Mouse (Mus musculus) C2C12 (cell line): Measurements from ENCODE around the gene Fxr1.

Experiments used
- CEBPB ChIP-seq: IDR thresholded peaks from one replicate; pipeline ENCODE4 v1.6.1; 2011; ENCODE audit warnings: low read depth, mild to moderate bottlenecking, control low read depth, moderate library complexity
- CTCF ChIP-seq: IDR thresholded peaks from one replicate; pipeline ENCODE4 v1.5.1; 2011; ENCODE audit not compliant: control insufficient read depth, insufficient read depth, insufficient read length

DNA sequence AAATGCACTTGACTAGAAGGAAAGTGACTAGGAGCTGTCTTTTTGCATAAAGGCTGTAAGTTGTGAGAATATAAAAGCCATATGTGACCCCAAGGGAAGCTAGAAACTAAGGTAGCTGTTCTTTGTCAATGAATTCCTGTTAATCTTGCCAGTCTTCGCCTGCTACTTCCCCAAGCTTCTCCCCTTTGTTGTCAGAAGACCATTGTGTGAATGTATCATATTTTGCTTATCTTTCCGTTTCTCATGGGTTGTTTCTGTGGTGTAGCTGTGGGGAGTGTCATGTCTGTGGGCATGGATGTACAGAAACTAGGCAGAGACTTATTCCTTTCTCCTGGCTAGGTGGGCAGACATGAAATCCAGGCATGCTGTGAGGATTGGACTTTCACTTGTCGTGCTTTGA, 62.2 kb downstream of the Fxr1 start:
- TF ChIP-seq CTCF: no peak
- no peak for TF ChIP-seq CEBPB
